Mouse (Mus musculus): ENCODE results near the gene Gm4871. TPM values are rescaled to one million over a fixed set of nuclear protein-coding genes. Genes with fewer than 3 reads are reported as not detected.
A peak's percentile ranks its signal among the peaks of the same experiment; 100 is the strongest.
"Not testable (repeated sequence)": the region's sequence is repeated elsewhere in the genome, so short reads cannot be mapped to it uniquely, and the experiment has no call there.

Gm4871 gene
- polyA plus RNA-seq, 1 experiment, result not detected

- not testable (repeated sequence) for H3K27ac ChIP-seq (ENCODE audit: control insufficient read depth, insufficient read depth, low read length)
- 15% methylated on average over 2 of the region's 2 CpGs for WGBS
These were observed 15.8 kb downstream of the Gm4871 start for GRCm38 (mm10) chr5:145016761-145017160.

GRCm38 (mm10) chr5:145014278-145014677, 18.3 kb downstream of the Gm4871 start:
- Histone ChIP-seq H3K27me3 (ENCODE audit: control insufficient read depth, insufficient read depth, low read length) (no peaks in the 10 kb centered on the region), H3K4me3 (ENCODE audit: control insufficient read depth, insufficient read depth, low read length) (no peak overlapping the region), H3K27ac (ENCODE audit: control insufficient read depth, insufficient read depth, low read length) (no peak overlapping the region), H3K4me1 (replicated peaks; ENCODE audit: control insufficient read depth, insufficient read depth, low read length) (no peaks in the 10 kb centered on the region), H3K36me3 (ENCODE audit: control insufficient read depth, insufficient read depth, low read length) (no peaks in the 10 kb centered on the region)
- no peak for TF ChIP-seq CTCF (IDR thresholded peaks at IDR 0.05; ENCODE audit: borderline replicate concordance, control insufficient read depth, extremely low read depth, insufficient read depth, low read length, poor library complexity)
- no peak for TF ChIP-seq POLR2A (IDR thresholded peaks at IDR 0.05; ENCODE audit: control insufficient read depth, extremely low read depth, insufficient read depth, low read length, poor library complexity)
- 100% methylated on average over 1 of the region's 1 CpGs for WGBS
- DNase-seq, result no peak

More at GRCm38 (mm10) chr5:145016761-145017160, 15.8 kb downstream of the Gm4871 start:
- H3K4me1 ChIP-seq (replicated peaks; ENCODE audit: control insufficient read depth, insufficient read depth, low read length); H3K27me3 ChIP-seq (ENCODE audit: control insufficient read depth, insufficient read depth, low read length); H3K36me3 ChIP-seq (ENCODE audit: control insufficient read depth, insufficient read depth, low read length); DNase-seq; H3K4me3 ChIP-seq (ENCODE audit: control insufficient read depth, insufficient read depth, low read length): not testable (repeated sequence)

GRCm38 (mm10) chr5:145008878-145009659, 23.5 kb downstream of the Gm4871 start:
- H3K27ac ChIP-seq (ENCODE audit: control insufficient read depth, insufficient read depth, low read length), result no peak overlapping the region
- TF ChIP-seq POLR2A (IDR thresholded peaks at IDR 0.05; ENCODE audit: control insufficient read depth, extremely low read depth, insufficient read depth, low read length, poor library complexity), result no peak
- no peak for TF ChIP-seq CTCF (IDR thresholded peaks at IDR 0.05; ENCODE audit: borderline replicate concordance, control insufficient read depth, extremely low read depth, insufficient read depth, low read length, poor library complexity)
- no peaks in the 10 kb centered on the region for H3K36me3 ChIP-seq (ENCODE audit: control insufficient read depth, insufficient read depth, low read length)
- H3K4me1 ChIP-seq (replicated peaks; ENCODE audit: control insufficient read depth, insufficient read depth, low read length), result no peaks in the 10 kb centered on the region
- no peaks in the 10 kb centered on the region for H3K27me3 ChIP-seq (ENCODE audit: control insufficient read depth, insufficient read depth, low read length)
- no peak overlapping the region for H3K4me3 ChIP-seq (ENCODE audit: control insufficient read depth, insufficient read depth, low read length)
- WGBS, result 92% methylated on average over 15 of the region's 15 CpGs
- DNase-seq, result no peak

- H3K4me1 ChIP-seq (replicated peaks; ENCODE audit: control insufficient read depth, insufficient read depth, low read length), result no peaks in the 10 kb centered on the region
- TF ChIP-seq CTCF (IDR thresholded peaks at IDR 0.05; ENCODE audit: borderline replicate concordance, control insufficient read depth, extremely low read depth, insufficient read depth, low read length, poor library complexity) (no peak), POLR2A (IDR thresholded peaks at IDR 0.05; ENCODE audit: control insufficient read depth, extremely low read depth, insufficient read depth, low read length, poor library complexity) (no peak)
- no peak overlapping the region for H3K27ac ChIP-seq (ENCODE audit: control insufficient read depth, insufficient read depth, low read length)
- WGBS, result 76% methylated on average over 6 of the region's 6 CpGs
- H3K36me3 ChIP-seq (ENCODE audit: control insufficient read depth, insufficient read depth, low read length), result no peaks in the 10 kb centered on the region
- no peak for DNase-seq
- no peaks in the 10 kb centered on the region for H3K27me3 ChIP-seq (ENCODE audit: control insufficient read depth, insufficient read depth, low read length)
- no peak overlapping the region for H3K4me3 ChIP-seq (ENCODE audit: control insufficient read depth, insufficient read depth, low read length)
These were observed 27.0 kb downstream of the Gm4871 start for GRCm38 (mm10) chr5:145005596-145005995.

- no peak overlapping the region for H3K27ac ChIP-seq (ENCODE audit: control insufficient read depth, insufficient read depth, low read length)
- WGBS, result 89% methylated on average over 9 of the region's 9 CpGs
- TF ChIP-seq POLR2A (IDR thresholded peaks at IDR 0.05; ENCODE audit: control insufficient read depth, extremely low read depth, insufficient read depth, low read length, poor library complexity), result no peak
- no peak for TF ChIP-seq CTCF (IDR thresholded peaks at IDR 0.05; ENCODE audit: borderline replicate concordance, control insufficient read depth, extremely low read depth, insufficient read depth, low read length, poor library complexity)
- no peak overlapping the region for H3K4me3 ChIP-seq (ENCODE audit: control insufficient read depth, insufficient read depth, low read length)
- H3K36me3 ChIP-seq (ENCODE audit: control insufficient read depth, insufficient read depth, low read length), result no peaks in the 10 kb centered on the region
- no peaks in the 10 kb centered on the region for H3K27me3 ChIP-seq (ENCODE audit: control insufficient read depth, insufficient read depth, low read length)
- no peak for DNase-seq
- H3K4me1 ChIP-seq (replicated peaks; ENCODE audit: control insufficient read depth, insufficient read depth, low read length), result no peaks in the 10 kb centered on the region
These were observed 28.1 kb downstream of the Gm4871 start for GRCm38 (mm10) chr5:145004495-145004894.

- no peak overlapping the region for H3K27ac ChIP-seq (ENCODE audit: control insufficient read depth, insufficient read depth, low read length)
- H3K27me3 ChIP-seq (ENCODE audit: control insufficient read depth, insufficient read depth, low read length), result no peaks in the 10 kb centered on the region
- no peaks in the 10 kb centered on the region for H3K4me1 ChIP-seq (replicated peaks; ENCODE audit: control insufficient read depth, insufficient read depth, low read length)
- WGBS, result 87% methylated on average over 3 of the region's 3 CpGs
- DNase-seq, result no peak
- TF ChIP-seq CTCF (IDR thresholded peaks at IDR 0.05; ENCODE audit: borderline replicate concordance, control insufficient read depth, extremely low read depth, insufficient read depth, low read length, poor library complexity) (no peak), POLR2A (IDR thresholded peaks at IDR 0.05; ENCODE audit: control insufficient read depth, extremely low read depth, insufficient read depth, low read length, poor library complexity) (no peak)
- H3K36me3 ChIP-seq (ENCODE audit: control insufficient read depth, insufficient read depth, low read length), result no peaks in the 10 kb centered on the region
- no peak overlapping the region for H3K4me3 ChIP-seq (ENCODE audit: control insufficient read depth, insufficient read depth, low read length)
These were observed 29.2 kb downstream of the Gm4871 start for GRCm38 (mm10) chr5:145003362-145003761.

- Histone ChIP-seq H3K36me3 (ENCODE audit: control insufficient read depth, insufficient read depth, low read length) (no peaks in the 10 kb centered on the region), H3K4me1 (replicated peaks; ENCODE audit: control insufficient read depth, insufficient read depth, low read length) (no peaks in the 10 kb centered on the region), H3K27me3 (ENCODE audit: control insufficient read depth, insufficient read depth, low read length) (no peaks in the 10 kb centered on the region), H3K4me3 (ENCODE audit: control insufficient read depth, insufficient read depth, low read length) (no peak overlapping the region), H3K27ac (ENCODE audit: control insufficient read depth, insufficient read depth, low read length) (no peak overlapping the region)
- DNase-seq, result peak; percentile 16
- TF ChIP-seq POLR2A (IDR thresholded peaks at IDR 0.05; ENCODE audit: control insufficient read depth, extremely low read depth, insufficient read depth, low read length, poor library complexity) (no peak), CTCF (IDR thresholded peaks at IDR 0.05; ENCODE audit: borderline replicate concordance, control insufficient read depth, extremely low read depth, insufficient read depth, low read length, poor library complexity) (no peak)
- 77% methylated on average over 2 of the region's 2 CpGs for WGBS
These were observed 34.1 kb downstream of the Gm4871 start for GRCm38 (mm10) chr5:144998491-144998890.
